Mouse (Mus musculus) heart, adult 2 months (tissue): ENCODE results near the gene Otud7b.

Source experiments
- CTCF ChIP-seq: fragments of 200-600 bp; IDR thresholded peaks from 2 replicates; pipeline ENCODE4 v1.8.1; 2022; ENCODE audit warnings: antibody characterized with exemption, mild to moderate bottlenecking, moderate library complexity
- EP300 ChIP-seq: fragments of 200-500 bp; IDR thresholded peaks from 2 replicates; pipeline ENCODE4 v1.6.1; 2011; ENCODE audit warnings: low read depth, low read length, control low read depth; ENCODE audit not compliant: insufficient read depth
- POLR2A ChIP-seq: fragments of 200-500 bp; IDR thresholded peaks from 2 replicates; pipeline ENCODE4 v1.6.1; 2011; ENCODE audit warnings: mild to moderate bottlenecking, low read depth, low read length, control low read depth; ENCODE audit not compliant: insufficient read depth

- TF ChIP-seq CTCF, result no peak
- TF ChIP-seq POLR2A, result no peak
- no peak for TF ChIP-seq EP300
These were observed 51.2 kb downstream of the Otud7b start for GRCm38 (mm10) chr3:96155501-96155900.
